Mouse (Mus musculus) cerebellum, adult 2 months (tissue): Measurements from ENCODE around the gene Taar8a.

Experiments
- CTCF ChIP-seq: fragments of 200-500 bp; IDR thresholded peaks from 2 replicates; pipeline ENCODE4 v1.5.1; 2011; ENCODE audit warnings: low read depth, mild to moderate bottlenecking, control low read depth, low read length, moderate library complexity, borderline replicate concordance; ENCODE audit not compliant: insufficient read depth
- POLR2A ChIP-seq: fragments of 200-500 bp; IDR thresholded peaks from 2 replicates; pipeline ENCODE4 v1.6.1; 2011; ENCODE audit warnings: low read length, control low read depth, borderline replicate concordance; ENCODE audit not compliant: insufficient read depth

DNA sequence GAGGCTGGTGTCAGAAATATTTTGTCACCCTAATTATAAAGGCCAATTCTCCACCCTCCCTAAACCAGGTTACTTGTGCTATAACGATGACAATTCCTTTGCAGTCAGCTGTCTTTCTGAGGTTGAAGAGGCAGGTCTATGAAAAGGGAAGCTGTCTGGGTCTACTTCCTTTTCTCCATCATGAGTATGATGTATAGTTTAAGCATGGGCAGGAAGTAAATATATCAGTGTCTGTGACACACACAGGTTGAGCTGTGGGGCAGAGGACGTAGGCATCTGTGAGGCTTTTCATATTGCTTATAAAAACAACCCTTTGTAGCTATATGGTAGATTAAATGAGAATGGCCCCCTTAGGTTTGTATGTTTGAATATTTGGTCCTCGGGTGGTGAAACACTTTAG, 17.3 kb upstream of the Taar8a start:
- no peak for TF ChIP-seq POLR2A
- TF ChIP-seq CTCF: no peak
